Mouse (Mus musculus) heart, postnatal 25 days (tissue): Measurements from ENCODE around the gene Agt. TPM values are rescaled to one million over a fixed set of nuclear protein-coding genes. Genes with fewer than 3 reads are reported as not detected.

Experiments used
- DNase-seq: peaks from one replicate; pipeline ENCODE4 v3.0.0; 2022; ENCODE audit warnings: low spot score
- intact Hi-C: fragments of 180-260 bp; cut with DNase I; formaldehyde crosslinking; loops from one replicate; pipeline ENCODE4 v1.15.1; 2025
- total RNA-seq, 2 experiments: library from RNA; stranded (reverse); gene quantifications; 2 replicates each; pipeline ENCODE4 v1.2.3; 2021

The Agt gene
- total RNA-seq = 1 to 10 TPM; 7.4 to 9.4 TPM

- intact Hi-C loops = no loop called here
- peak; percentile 37 for DNase-seq
These were observed at the start of gene Agt for GRCm38 (mm10) chr8:124569593-124569992. Gene Agt (minus strand): TSS chr8:124569706.

- intact Hi-C loops = loop anchor here (5.0 kb wide), 1 partner anchor 209 kb away; no protein-coding TSS in a partner anchor
- DNase-seq = no peak
These were observed 48.7 kb upstream of the Agt start for GRCm38 (mm10) chr8:124618252-124618651.

- peak; percentile 49 for DNase-seq
- intact Hi-C loops = loop anchor here (1.0 to 5.0 kb wide), 2 partner anchors 60 to 210 kb away; no protein-coding TSS in a partner anchor
These were observed 47.9 kb upstream of the Agt start for GRCm38 (mm10) chr8:124617266-124617869.

- intact Hi-C loops = no loop called here
- DNase-seq = no peak
These were observed 44.8 kb upstream of the Agt start for GRCm38 (mm10) chr8:124614325-124614724.

GRCm38 (mm10) chr8:124608972-124609353, 39.5 kb upstream of the Agt start:
- DNase-seq = no peak
- intact Hi-C loops = no loop called here

- no peak for DNase-seq
- intact Hi-C loops = no loop called here
These were observed 38.9 kb upstream of the Agt start for GRCm38 (mm10) chr8:124608239-124608971.

GRCm38 (mm10) chr8:124604066-124604465, 34.6 kb upstream of the Agt start:
- no peak for DNase-seq
- intact Hi-C loops = no loop called here

- DNase-seq = no peak
- intact Hi-C loops = no loop called here
These were observed 19.9 kb upstream of the Agt start for GRCm38 (mm10) chr8:124589393-124589792.

GRCm38 (mm10) chr8:124586556-124586955, 17.1 kb upstream of the Agt start:
- intact Hi-C loops = no loop called here
- DNase-seq = no peak

GRCm38 (mm10) chr8:124585718-124586425, 16.4 kb upstream of the Agt start:
- no peak for DNase-seq
- intact Hi-C loops = no loop called here

- intact Hi-C loops = no loop called here
- no peak for DNase-seq
These were observed 7.2 kb upstream of the Agt start for GRCm38 (mm10) chr8:124576751-124577150.

GRCm38 (mm10) chr8:124575811-124576210, 6.3 kb upstream of the Agt start, which contains the start of gene Capn9:
Gene Capn9 (plus strand): TSS chr8:124576111.
- intact Hi-C loops = no loop called here

GRCm38 (mm10) chr8:124573552-124574340, 4.2 kb upstream of the Agt start:
- peak; percentile 66 for DNase-seq
- intact Hi-C loops = loop anchor here (1.0 kb wide), 1 partner anchor 174 kb away; no protein-coding TSS in a partner anchor

More at GRCm38 (mm10) chr8:124575811-124576210, 6.3 kb upstream of the Agt start, which contains the start of gene Capn9:
- DNase-seq = no peak

- no peak for DNase-seq
- intact Hi-C loops = no loop called here
These were observed 2.9 kb upstream of the Agt start for GRCm38 (mm10) chr8:124572430-124572775.

GRCm38 (mm10) chr8:124571732-124572429, 2.4 kb upstream of the Agt start:
- peak; percentile 32 for DNase-seq
- intact Hi-C loops = no loop called here

- DNase-seq = no peak
- intact Hi-C loops = no loop called here
These were observed 406 bp downstream of the Agt start for GRCm38 (mm10) chr8:124569100-124569499.

- no peak for DNase-seq
These were observed 1.9 kb downstream of the Agt start for GRCm38 (mm10) chr8:124567584-124567983.

GRCm38 (mm10) chr8:124567126-124567525, 2.4 kb downstream of the Agt start:
- intact Hi-C loops = no loop called here
- DNase-seq = no peak

More at GRCm38 (mm10) chr8:124567584-124567983, 1.9 kb downstream of the Agt start:
- intact Hi-C loops = no loop called here

- intact Hi-C loops = no loop called here
- DNase-seq = no peak
These were observed 12.0 kb downstream of the Agt start for GRCm38 (mm10) chr8:124557476-124557875.
